Mouse (Mus musculus): Measurements from ENCODE around the gene Gm10662.
"Not testable (repeated sequence)": the region's sequence is repeated elsewhere in the genome, so short reads cannot be mapped to it uniquely, and the experiment has no call there.

The Gm10662 gene

GRCm38 (mm10) chr7:23144380-23144779, at the start of gene Gm10662:
Gm10662 (minus strand) TSS chr7:23144480.
- not testable (repeated sequence) for DNase-seq

- DNase-seq, result not testable (repeated sequence)
These were observed 19.2 kb upstream of the Gm10662 start for GRCm38 (mm10) chr7:23163505-23163904.

All from cerebellum, postnatal 14 days (tissue).